Mouse (Mus musculus): ENCODE data around the gene Nme1. TPM values are rescaled to one million over a fixed set of nuclear protein-coding genes. Genes with fewer than 3 reads are reported as not detected.
A peak's percentile ranks its signal among the peaks of the same experiment; 100 is the strongest.

Gene Nme1
- polyA plus RNA-seq, 1 experiment from 2014 or later = 443 TPM

DNA sequence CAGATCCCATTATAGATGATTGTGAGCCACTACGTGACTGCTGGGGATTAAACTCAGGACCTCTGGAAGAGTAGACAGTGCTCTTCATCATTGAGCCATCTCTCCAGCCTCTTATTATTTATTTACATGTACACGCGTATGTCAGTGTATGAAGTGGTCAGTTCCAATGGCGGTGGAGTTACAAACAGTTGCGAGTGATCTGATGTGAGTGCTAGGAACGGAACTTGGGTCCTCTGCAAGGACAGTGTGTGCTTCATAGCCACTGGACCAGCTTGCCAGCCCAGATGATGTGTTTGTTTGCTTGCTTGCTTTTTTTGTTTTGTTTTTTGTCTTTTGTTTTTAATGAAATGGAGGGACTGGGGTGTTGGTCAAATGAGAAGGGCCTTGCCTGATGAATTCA lies 850 bp upstream of the Nme1 start:
- Histone ChIP-seq H3K9ac (ENCODE audit: low read depth, low read length) (0 out of 2 replicates have a peak overlapping the region, but pooled peaks have one; percentile 50), H3K27ac (ENCODE audit: low read length) (no peak overlapping the region), H3K36me3 (ENCODE audit: control insufficient read depth, insufficient read depth, low read length) (peaks cover 10% of the 10 kb centered on the region), H3K4me2 (ENCODE audit: low read length) (no peak overlapping the region), H3K4me1 (ENCODE audit: control insufficient read depth, insufficient read depth, low read length) (peaks cover 19% of the 10 kb centered on the region), H3K27me3 (ENCODE audit: control insufficient read depth, insufficient read depth, low read depth, low read length) (no peaks in the 10 kb centered on the region), H3K4me3 (ENCODE audit: low read depth, low read length) (no peak overlapping the region), H3K9me3 (replicated peaks; ENCODE audit: control insufficient read depth, low read length, poor library complexity, severe bottlenecking) (no peaks in the 10 kb centered on the region)
- WGBS = 91% methylated on average over 6 of the region's 6 CpGs
- no peak for ATAC-seq

DNA sequence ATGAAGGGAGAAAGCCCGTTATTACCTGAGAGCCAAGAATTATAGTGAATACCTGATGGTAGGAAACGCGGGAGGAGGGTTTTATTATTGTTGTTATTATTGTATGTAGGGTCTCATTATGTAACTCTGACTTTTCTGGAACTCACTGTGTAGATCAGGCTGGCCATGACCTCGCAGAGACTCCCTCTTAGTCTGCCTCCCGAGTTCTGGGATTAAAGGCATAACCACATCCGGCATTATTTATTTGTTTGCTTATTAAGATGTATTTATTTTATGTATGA lies 467 bp upstream of the Nme1 start:
- WGBS = 49% methylated on average over 6 of the region's 6 CpGs
- Histone ChIP-seq H3K9ac (ENCODE audit: low read depth, low read length) (peak overlapping the region; percentile 50; the same call in 1 of the 2 replicates), H3K27ac (ENCODE audit: low read length) (peak overlapping the region; percentile 79)

DNA sequence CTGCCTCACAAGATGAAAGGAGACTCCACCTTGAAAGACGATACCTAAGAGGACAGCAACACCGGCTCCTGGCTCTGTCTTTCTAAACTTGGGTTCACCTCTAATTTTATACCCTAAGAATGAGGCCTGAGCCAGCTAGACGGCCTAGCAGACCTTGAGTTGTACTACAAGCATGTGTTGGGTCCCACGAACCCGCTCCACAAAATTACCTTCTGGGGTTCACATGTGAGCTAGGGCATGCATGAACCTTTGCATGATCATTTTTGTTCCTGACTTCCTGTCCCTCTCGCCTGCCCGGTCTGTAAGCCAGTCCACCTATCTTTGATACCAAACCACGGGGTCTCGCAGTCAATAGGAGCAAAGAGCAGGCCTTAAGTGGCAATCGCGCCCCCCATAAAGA lies 940 bp downstream of the Nme1 start:
- WGBS = 5% methylated on average over 11 of the region's 11 CpGs
- peak overlapping the region; percentile 72 for H3K4me3 ChIP-seq (ENCODE audit: low read depth, low read length)
- H3K9ac ChIP-seq (ENCODE audit: low read depth, low read length) = peak overlapping the region; percentile 76
- H3K27me3 ChIP-seq (ENCODE audit: control insufficient read depth, insufficient read depth, low read depth, low read length) = no peaks in the 10 kb centered on the region
- ATAC-seq = peak; percentile 4; the same call in 1 of the 2 replicates
- H3K9me3 ChIP-seq (replicated peaks; ENCODE audit: control insufficient read depth, low read length, poor library complexity, severe bottlenecking) = no peaks in the 10 kb centered on the region
- H3K36me3 ChIP-seq (ENCODE audit: control insufficient read depth, insufficient read depth, low read length) = peaks cover 23% of the 10 kb centered on the region
- H3K4me1 ChIP-seq (ENCODE audit: control insufficient read depth, insufficient read depth, low read length) = peaks cover 19% of the 10 kb centered on the region
- H3K4me2 ChIP-seq (ENCODE audit: low read length) = peak overlapping the region; percentile 87
- peak overlapping the region; percentile 82 for H3K27ac ChIP-seq (ENCODE audit: low read length)

More for the DNA sequence above, 467 bp upstream of the Nme1 start:
- Histone ChIP-seq H3K4me1 (ENCODE audit: control insufficient read depth, insufficient read depth, low read length) (peaks cover 19% of the 10 kb centered on the region), H3K4me2 (ENCODE audit: low read length) (peak overlapping the region; percentile 43), H3K27me3 (ENCODE audit: control insufficient read depth, insufficient read depth, low read depth, low read length) (no peaks in the 10 kb centered on the region), H3K9me3 (replicated peaks; ENCODE audit: control insufficient read depth, low read length, poor library complexity, severe bottlenecking) (no peaks in the 10 kb centered on the region), H3K4me3 (ENCODE audit: low read depth, low read length) (peak overlapping the region; percentile 72), H3K36me3 (ENCODE audit: control insufficient read depth, insufficient read depth, low read length) (peaks cover 13% of the 10 kb centered on the region)
- ATAC-seq = peak; percentile 16; the same call in 1 of the 2 replicates

DNA sequence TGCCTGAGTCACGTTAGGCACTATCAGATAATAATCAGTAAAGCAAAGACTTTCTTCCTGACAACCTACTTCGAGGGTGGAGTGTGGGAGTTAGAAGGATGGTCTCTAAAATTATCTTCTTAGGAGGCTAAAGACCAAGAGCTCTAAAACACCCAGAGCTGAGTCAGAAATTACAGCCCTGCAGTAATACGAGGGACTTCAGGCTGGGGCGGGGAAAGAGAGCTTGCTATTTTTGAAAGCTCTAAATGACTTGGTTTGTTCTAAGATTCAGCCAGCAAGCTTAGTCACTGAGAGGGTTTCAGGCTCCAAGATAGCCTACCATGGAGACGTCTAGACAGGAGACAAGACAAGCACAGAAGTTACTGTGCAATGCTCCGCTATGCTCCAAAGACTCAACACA lies 2.9 kb downstream of the Nme1 start:
- Histone ChIP-seq H3K4me3 (ENCODE audit: low read depth, low read length) (no peak overlapping the region), H3K4me2 (ENCODE audit: low read length) (no peak overlapping the region), H3K4me1 (ENCODE audit: control insufficient read depth, insufficient read depth, low read length) (peaks cover 19% of the 10 kb centered on the region), H3K27ac (ENCODE audit: low read length) (no peak overlapping the region), H3K36me3 (ENCODE audit: control insufficient read depth, insufficient read depth, low read length) (peaks cover 36% of the 10 kb centered on the region), H3K9me3 (replicated peaks; ENCODE audit: control insufficient read depth, low read length, poor library complexity, severe bottlenecking) (no peaks in the 10 kb centered on the region), H3K27me3 (ENCODE audit: control insufficient read depth, insufficient read depth, low read depth, low read length) (no peaks in the 10 kb centered on the region), H3K9ac (ENCODE audit: low read depth, low read length) (no peak overlapping the region)
- no peak for ATAC-seq
- 95% methylated on average over 6 of the region's 6 CpGs for WGBS

DNA sequence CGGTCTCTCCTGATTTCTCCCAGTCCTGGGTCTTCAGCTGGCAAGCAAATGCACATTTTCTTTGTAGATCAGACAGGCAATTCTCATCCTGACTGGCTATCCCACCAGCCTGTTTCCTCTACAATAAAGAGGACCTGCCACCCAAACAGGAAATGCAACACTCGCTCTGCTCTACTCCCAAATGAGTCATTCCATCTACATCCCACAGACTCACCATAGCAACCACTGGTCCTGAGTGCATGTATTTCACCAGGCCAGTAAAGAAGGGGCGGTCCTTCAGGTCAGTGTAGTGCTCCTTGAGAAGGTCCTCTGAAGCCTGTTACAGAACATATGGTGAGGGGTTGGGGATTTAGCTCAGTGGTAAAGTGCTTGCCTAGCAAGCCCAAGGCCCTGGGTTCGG lies 5.3 kb downstream of the Nme1 start:
- H3K4me3 ChIP-seq (ENCODE audit: low read depth, low read length) = no peak overlapping the region
- peaks cover 15% of the 10 kb centered on the region for H3K4me1 ChIP-seq (ENCODE audit: control insufficient read depth, insufficient read depth, low read length)
- no peak overlapping the region for H3K9ac ChIP-seq (ENCODE audit: low read depth, low read length)
- H3K4me2 ChIP-seq (ENCODE audit: low read length) = no peak overlapping the region
- no peaks in the 10 kb centered on the region for H3K9me3 ChIP-seq (replicated peaks; ENCODE audit: control insufficient read depth, low read length, poor library complexity, severe bottlenecking)
- H3K36me3 ChIP-seq (ENCODE audit: control insufficient read depth, insufficient read depth, low read length) = peaks cover 49% of the 10 kb centered on the region
- H3K27me3 ChIP-seq (ENCODE audit: control insufficient read depth, insufficient read depth, low read depth, low read length) = no peaks in the 10 kb centered on the region
- H3K27ac ChIP-seq (ENCODE audit: low read length) = no peak overlapping the region
- 75% methylated on average over 4 of the region's 4 CpGs for WGBS
- ATAC-seq = no peak

DNA sequence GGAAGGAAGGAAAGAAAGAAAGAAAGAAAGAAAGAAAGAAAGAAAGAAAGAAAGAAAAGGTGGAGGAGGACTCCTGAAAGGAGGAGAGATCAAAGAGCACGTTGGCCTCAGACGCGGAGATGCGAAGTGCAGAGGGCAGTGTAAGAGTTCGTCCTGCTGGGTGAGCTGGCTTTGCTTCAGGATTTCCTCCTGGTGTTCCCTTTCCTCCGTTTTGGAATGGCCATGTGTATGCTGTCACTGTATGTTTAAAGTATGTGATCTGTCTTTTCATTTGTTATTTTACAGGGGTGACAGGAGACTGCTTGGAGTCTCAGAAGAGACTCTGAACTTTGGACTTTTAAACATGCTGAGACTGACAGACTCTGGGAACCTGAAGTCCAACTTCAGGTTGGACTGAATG lies 6.8 kb downstream of the Nme1 start:
- no peak overlapping the region for H3K4me3 ChIP-seq (ENCODE audit: low read depth, low read length)
- no peaks in the 10 kb centered on the region for H3K27me3 ChIP-seq (ENCODE audit: control insufficient read depth, insufficient read depth, low read depth, low read length)
- no peaks in the 10 kb centered on the region for H3K9me3 ChIP-seq (replicated peaks; ENCODE audit: control insufficient read depth, low read length, poor library complexity, severe bottlenecking)
- H3K36me3 ChIP-seq (ENCODE audit: control insufficient read depth, insufficient read depth, low read length) = peaks cover 52% of the 10 kb centered on the region
- H3K9ac ChIP-seq (ENCODE audit: low read depth, low read length) = no peak overlapping the region
- no peak for ATAC-seq
- peaks cover 8% of the 10 kb centered on the region for H3K4me1 ChIP-seq (ENCODE audit: control insufficient read depth, insufficient read depth, low read length)
- no peak overlapping the region for H3K4me2 ChIP-seq (ENCODE audit: low read length)
- 92% methylated on average over 6 of the region's 6 CpGs for WGBS
- H3K27ac ChIP-seq (ENCODE audit: low read length) = no peak overlapping the region

DNA sequence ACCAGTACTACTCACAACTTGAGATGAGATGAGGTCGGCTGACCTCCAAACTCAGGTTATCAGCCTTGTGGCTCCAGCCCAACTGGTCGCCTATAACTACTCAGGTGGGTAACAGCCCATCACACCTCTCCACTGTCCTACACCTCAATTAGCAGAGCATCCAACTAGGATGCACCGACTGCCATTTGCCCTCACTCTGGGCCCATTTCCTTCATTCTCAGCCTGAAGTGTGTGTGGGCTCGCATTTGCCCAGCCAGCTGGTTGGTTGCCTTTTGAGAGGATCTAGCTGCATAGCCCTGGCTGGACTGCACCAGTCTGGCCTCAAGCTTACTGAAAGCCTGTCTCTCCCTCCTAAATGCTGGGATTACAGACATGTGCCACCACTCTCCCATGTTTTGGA lies 10.6 kb downstream of the Nme1 start:
- WGBS = 86% methylated on average over 4 of the region's 4 CpGs
- H3K27me3 ChIP-seq (ENCODE audit: control insufficient read depth, insufficient read depth, low read depth, low read length) = no peaks in the 10 kb centered on the region
- H3K36me3 ChIP-seq (ENCODE audit: control insufficient read depth, insufficient read depth, low read length) = peaks cover 32% of the 10 kb centered on the region
- H3K4me3 ChIP-seq (ENCODE audit: low read depth, low read length) = no peak overlapping the region
- no peak overlapping the region for H3K9ac ChIP-seq (ENCODE audit: low read depth, low read length)
- no peak overlapping the region for H3K27ac ChIP-seq (ENCODE audit: low read length)
- no peaks in the 10 kb centered on the region for H3K9me3 ChIP-seq (replicated peaks; ENCODE audit: control insufficient read depth, low read length, poor library complexity, severe bottlenecking)
- no peak overlapping the region for H3K4me2 ChIP-seq (ENCODE audit: low read length)
- peaks cover 14% of the 10 kb centered on the region for H3K4me1 ChIP-seq (ENCODE audit: control insufficient read depth, insufficient read depth, low read length)
- no peak for ATAC-seq

DNA sequence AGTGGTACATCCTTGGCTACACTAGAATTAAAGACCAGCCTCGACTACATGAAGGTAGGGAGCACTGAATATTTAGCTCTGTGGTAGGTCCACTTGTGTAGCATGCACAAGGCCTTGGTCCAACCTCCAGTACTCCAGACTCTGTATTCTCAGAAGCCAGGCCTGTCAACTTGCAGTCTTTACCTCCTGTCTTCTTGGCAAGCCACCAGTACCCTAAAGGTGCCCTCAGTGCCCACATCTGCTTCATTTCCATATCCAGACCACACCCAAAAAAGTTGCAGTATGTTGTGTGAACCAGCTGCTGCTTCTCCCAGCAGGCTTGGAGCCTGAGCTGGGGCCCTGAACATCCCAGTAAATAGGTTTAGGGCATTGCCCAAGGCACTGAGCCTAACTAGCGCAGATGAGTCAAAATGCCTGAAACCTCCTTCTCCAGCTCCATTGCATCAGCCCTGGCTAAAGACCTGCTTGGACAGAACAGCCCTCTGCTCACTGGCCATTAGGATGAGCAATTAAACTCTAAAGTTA lies 11.2 kb downstream of the Nme1 start:
- Histone ChIP-seq H3K4me2 (ENCODE audit: low read length) (no peak overlapping the region), H3K36me3 (ENCODE audit: control insufficient read depth, insufficient read depth, low read length) (peaks cover 26% of the 10 kb centered on the region), H3K4me3 (ENCODE audit: low read depth, low read length) (no peak overlapping the region), H3K4me1 (ENCODE audit: control insufficient read depth, insufficient read depth, low read length) (peaks cover 14% of the 10 kb centered on the region), H3K9me3 (replicated peaks; ENCODE audit: control insufficient read depth, low read length, poor library complexity, severe bottlenecking) (no peaks in the 10 kb centered on the region), H3K27ac (ENCODE audit: low read length) (no peak overlapping the region), H3K9ac (ENCODE audit: low read depth, low read length) (no peak overlapping the region), H3K27me3 (ENCODE audit: control insufficient read depth, insufficient read depth, low read depth, low read length) (no peaks in the 10 kb centered on the region)
- WGBS = 86% methylated on average over 2 of the region's 2 CpGs
- no peak for ATAC-seq

DNA sequence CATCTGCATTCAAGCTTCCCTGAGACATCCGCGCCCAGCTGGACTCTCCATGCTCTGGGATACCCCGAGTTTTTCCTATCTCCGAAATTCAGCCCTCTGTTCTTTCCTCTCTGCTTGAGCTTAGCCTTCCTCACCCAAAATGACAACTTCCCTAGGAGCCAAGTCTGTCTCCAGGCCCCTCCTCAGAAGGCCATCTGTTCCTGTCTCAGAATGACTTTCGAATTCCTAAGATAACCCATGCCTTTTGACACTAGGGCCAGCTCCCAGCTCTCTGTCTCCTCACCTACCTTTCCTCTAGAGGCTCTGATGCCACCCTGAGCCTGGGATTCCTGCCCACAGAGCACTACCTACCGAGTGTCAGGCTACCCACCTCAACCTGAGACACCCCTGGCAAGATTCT lies 12.2 kb downstream of the Nme1 start, which contains the start of gene Nme2:
TSS of gene Nme2 (minus strand) at position 101 of the 400 bp plus-strand sequence.
- no peaks in the 10 kb centered on the region for H3K9me3 ChIP-seq (replicated peaks; ENCODE audit: control insufficient read depth, low read length, poor library complexity, severe bottlenecking)
- peak within 1 kb of the TSS; percentile 82 for H3K9ac ChIP-seq (ENCODE audit: low read depth, low read length)
- ATAC-seq = 0 out of 2 replicates have a peak, but pooled peaks have one; percentile 10
- H3K4me2 ChIP-seq (ENCODE audit: low read length) = peak within 1 kb of the TSS; percentile 94
- H3K27ac ChIP-seq (ENCODE audit: low read length) = peak within 1 kb of the TSS; percentile 82
- H3K4me1 ChIP-seq (ENCODE audit: control insufficient read depth, insufficient read depth, low read length) = peaks cover 14% of the 10 kb centered on the region
- WGBS = 9% methylated on average over 6 of the region's 6 CpGs
- H3K36me3 ChIP-seq (ENCODE audit: control insufficient read depth, insufficient read depth, low read length) = peaks cover 22% of the 10 kb centered on the region
- peak within 1 kb of the TSS; percentile 62 for H3K4me3 ChIP-seq (ENCODE audit: low read depth, low read length)
- no peaks in the 10 kb centered on the region for H3K27me3 ChIP-seq (ENCODE audit: control insufficient read depth, insufficient read depth, low read depth, low read length)
